In the genomic region with DNA sequence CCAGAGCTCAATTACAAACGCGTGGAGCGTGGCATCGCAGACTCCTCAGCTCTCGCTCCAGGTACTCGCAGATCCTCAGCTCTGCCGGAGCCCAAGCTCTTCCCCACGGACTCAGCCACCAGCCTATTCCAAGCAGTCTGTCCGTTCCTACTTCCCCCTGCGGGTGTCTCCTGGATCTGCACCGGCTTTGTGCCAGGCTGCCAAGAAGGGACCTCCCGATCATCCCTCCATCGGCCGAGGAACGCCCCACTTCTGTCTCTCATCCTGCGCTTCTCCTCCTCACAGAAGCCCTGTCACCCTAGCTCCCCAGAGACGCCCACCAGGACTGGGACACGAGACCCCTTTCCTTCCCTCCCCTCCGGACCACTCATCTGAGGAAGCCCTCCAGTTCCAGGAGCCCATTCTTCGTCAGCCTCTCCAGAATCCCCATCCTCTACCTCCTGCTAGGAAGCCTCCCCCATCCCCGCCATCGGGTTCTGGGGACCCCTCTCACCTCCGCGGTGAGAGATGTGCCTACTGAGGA, we compare ENCODE assay signal across 8 mouse cellular contexts. TPM values are rescaled to one million over a fixed set of nuclear protein-coding genes. Genes with fewer than 3 reads are reported as not detected.
DNase-seq lines count a peak whose midpoint lies in the region; ATAC-seq and TF ChIP-seq lines count a peak whose summit lies in the region.

No protein-coding gene starts in this region.

- H3K4me2 ChIP-seq in hindbrain, embryonic 11.5 days (replicated peaks; ENCODE audit: low read depth, low read length) = peak overlapping the region; percentile 65
- peak overlapping the region; percentile 92 for H3K4me2 ChIP-seq in lung, postnatal 0 days (replicated peaks; ENCODE audit: low read depth, low read length)

- H3K36me3 ChIP-seq in hindbrain, embryonic 11.5 days (ENCODE audit: control insufficient read depth, insufficient read depth, low read length) = no peaks in the 10 kb centered on the region
- H3K36me3 ChIP-seq in lung, postnatal 0 days (ENCODE audit: insufficient read depth, low read length) = no peaks in the 10 kb centered on the region

- H3K4me3 ChIP-seq in hindbrain, embryonic 11.5 days (ENCODE audit: low read depth, low read length) = peak overlapping the region; percentile 76
- H3K4me3 ChIP-seq in lung, postnatal 0 days (ENCODE audit: low read depth, low read length) = peak overlapping the region; percentile 68

- peak; percentile 73 for ATAC-seq in hindbrain, embryonic 11.5 days (ENCODE audit: low FRiP score)
- peak; percentile 81 for ATAC-seq in lung, postnatal 0 days

- H3K27me3 ChIP-seq in hindbrain, embryonic 11.5 days (ENCODE audit: control insufficient read depth, insufficient read depth, low read length) = no peaks in the 10 kb centered on the region
- H3K27me3 ChIP-seq in lung, postnatal 0 days (replicated peaks; ENCODE audit: insufficient read depth, low read length) = no peaks in the 10 kb centered on the region

- DNase-seq in NIH3T3 (ENCODE audit: low read depth) = peak; percentile 84
- DNase-seq in cerebellum, adult 9-11 months = peak; percentile 81
- DNase-seq in frontal cortex, adult 2 months (ENCODE audit: extremely low spot score in 1 of 2, low spot score in 1 of 2) = peak; percentile 68 to 80
- peak; percentile 80 for DNase-seq in hindbrain, embryonic 11.5 days (ENCODE audit: low spot score)
- DNase-seq in layer of hippocampus, postnatal 10 days (ENCODE audit: low spot score in 2 of 2) = peak; percentile 76 to 77
- peak; percentile 86 for DNase-seq in lung, postnatal 0 days (ENCODE audit: low spot score)
- DNase-seq in ovary, postnatal 10 days (ENCODE audit: low spot score) = peak; percentile 28
- peak; percentile 43 for DNase-seq in thymus, postnatal 14 days

- TF ChIP-seq EP300 in lung, postnatal 0 days (IDR thresholded peaks at IDR 0.05) = no peak

- peak overlapping the region; percentile 98 for H3K27ac ChIP-seq in hindbrain, embryonic 11.5 days (ENCODE audit: low read depth, low read length)
- peak overlapping the region; percentile 76 for H3K27ac ChIP-seq in lung, postnatal 0 days (ENCODE audit: low read length)

- peak; percentile 77 for TF ChIP-seq CTCF in lung, postnatal 0 days (IDR thresholded peaks at IDR 0.05)

- no peaks in the 10 kb centered on the region for H3K9me3 ChIP-seq in hindbrain, embryonic 11.5 days (ENCODE audit: control insufficient read depth, low read length)
- H3K9me3 ChIP-seq in lung, postnatal 0 days (ENCODE audit: low read length) = no peaks in the 10 kb centered on the region

- WGBS in hindbrain, embryonic 11.5 days = 1% methylated on average over 24 of the region's 24 CpGs
- WGBS in lung, postnatal 0 days = under 1% methylated on average over 24 of the region's 24 CpGs

- H3K9ac ChIP-seq in hindbrain, embryonic 11.5 days (ENCODE audit: low read depth, low read length) = peak overlapping the region; percentile 95
- peak overlapping the region; percentile 62 for H3K9ac ChIP-seq in lung, postnatal 0 days (replicated peaks; ENCODE audit: low read depth)

- no peaks in the 10 kb centered on the region; the same call in 1 of the 2 replicates for H3K4me1 ChIP-seq in hindbrain, embryonic 11.5 days (replicated peaks; ENCODE audit: control insufficient read depth, insufficient read depth, low read length)
- H3K4me1 ChIP-seq in lung, postnatal 0 days (ENCODE audit: insufficient read depth, low read depth, low read length) = peaks cover 2% of the 10 kb centered on the region; the same call in 1 of the 2 replicates

RNA-seq across cellular contexts. Expression of a gene that starts 0.5 kb away (rescaled TPM):
- 37.0 and 37.8 TPM in 2 replicates for polyA plus RNA-seq in frontal cortex, adult 2 months (2012; rRNA removed)
- 99.1 and 114 TPM in 2 replicates for polyA plus RNA-seq in hindbrain, embryonic 11.5 days (2014; fragmentation: Nextera tagmentation; extraction: Ambion mirVana)
- 10 to 100 TPM; 57.5 to 60.4 TPM for total RNA-seq in layer of hippocampus, postnatal 10 days (2021)
- 47.7 and 66.5 TPM in 2 replicates for polyA plus RNA-seq in lung, postnatal 0 days (2015; fragmentation: Nextera tagmentation; extraction: Ambion mirVana)

RNA-seq across cellular contexts. Expression of a gene that starts 13.2 kb away (rescaled TPM):
- polyA plus RNA-seq in frontal cortex, adult 2 months (2012; rRNA removed) = 9.8 and 11.3 TPM in 2 replicates
- 25.9 and 29.8 TPM in 2 replicates for polyA plus RNA-seq in hindbrain, embryonic 11.5 days (2014; fragmentation: Nextera tagmentation; extraction: Ambion mirVana)
- total RNA-seq in layer of hippocampus, postnatal 10 days (2021) = 10 to 100 TPM; 14.8 to 15.7 TPM
- polyA plus RNA-seq in lung, postnatal 0 days (2015; fragmentation: Nextera tagmentation; extraction: Ambion mirVana) = 10.8 and 10.9 TPM in 2 replicates

RNA-seq across cellular contexts. Expression of a gene that starts 35.1 kb away (rescaled TPM):
- 0.53 and 0.56 TPM in 2 replicates for polyA plus RNA-seq in frontal cortex, adult 2 months (2012; rRNA removed)
- 19.6 and 22.6 TPM in 2 replicates for polyA plus RNA-seq in hindbrain, embryonic 11.5 days (2014; fragmentation: Nextera tagmentation; extraction: Ambion mirVana)
- total RNA-seq in layer of hippocampus, postnatal 10 days (2021) = 1 to 10 TPM; 2.0 to 2.3 TPM
- 0.36 and 0.55 TPM in 2 replicates for polyA plus RNA-seq in lung, postnatal 0 days (2015; fragmentation: Nextera tagmentation; extraction: Ambion mirVana)

RNA-seq across cellular contexts. Expression of a gene that starts 35.6 kb away (rescaled TPM):
- polyA plus RNA-seq in frontal cortex, adult 2 months (2012; rRNA removed) = 18.0 and 20.0 TPM in 2 replicates
- polyA plus RNA-seq in hindbrain, embryonic 11.5 days (2014; fragmentation: Nextera tagmentation; extraction: Ambion mirVana) = 95.8 and 101 TPM in 2 replicates
- total RNA-seq in layer of hippocampus, postnatal 10 days (2021) = 10 to 100 TPM; 16.8 to 16.9 TPM
- polyA plus RNA-seq in lung, postnatal 0 days (2015; fragmentation: Nextera tagmentation; extraction: Ambion mirVana) = 12.7 and 13.4 TPM in 2 replicates

RNA-seq across cellular contexts. Expression of a gene that starts 53.5 kb away (rescaled TPM):
- polyA plus RNA-seq in frontal cortex, adult 2 months (2012; rRNA removed) = 115 TPM in 2 replicates
- 76.2 and 78.9 TPM in 2 replicates for polyA plus RNA-seq in hindbrain, embryonic 11.5 days (2014; fragmentation: Nextera tagmentation; extraction: Ambion mirVana)
- total RNA-seq in layer of hippocampus, postnatal 10 days (2021) = 100 to 1,000 TPM; 160 to 169 TPM
- polyA plus RNA-seq in lung, postnatal 0 days (2015; fragmentation: Nextera tagmentation; extraction: Ambion mirVana) = 11.0 and 11.1 TPM in 2 replicates

Comparison
In these comparisons a context has a peak if more than half of its experiments do, and no peak if none do; other contexts are left out.
1. Peak in every context shown above with its lines: DNase-seq, ATAC-seq, H3K4me3 ChIP-seq and H3K27ac ChIP-seq.
2. DNase-seq: peak in every context shown above with its lines; median percentile 86 in lung, postnatal 0 days; 84 in NIH3T3; 81 in cerebellum, adult 9-11 months; 80 in hindbrain, embryonic 11.5 days; 76 in layer of hippocampus, postnatal 10 days; 74 in frontal cortex, adult 2 months; 43 in thymus, postnatal 14 days; 28 in ovary, postnatal 10 days.
3. RNA of a gene that starts 35.1 kb away (polyA plus RNA-seq): 19.6 to 22.6 TPM in hindbrain, embryonic 11.5 days; 0.53 to 0.56 TPM in frontal cortex, adult 2 months and 0.36 to 0.55 TPM in lung, postnatal 0 days; every median in the first group is over 10 times any median in the second.